Mouse (Mus musculus): Measurements from ENCODE around the gene Sft2d2. TPM values are rescaled to one million over a fixed set of nuclear protein-coding genes. Genes with fewer than 3 reads are reported as not detected.

Gene Sft2d2
- polyA plus RNA-seq (2014; fragmentation: Nextera tagmentation; extraction: Ambion mirVana): 14.0 and 14.1 TPM in 2 replicates

DNA sequence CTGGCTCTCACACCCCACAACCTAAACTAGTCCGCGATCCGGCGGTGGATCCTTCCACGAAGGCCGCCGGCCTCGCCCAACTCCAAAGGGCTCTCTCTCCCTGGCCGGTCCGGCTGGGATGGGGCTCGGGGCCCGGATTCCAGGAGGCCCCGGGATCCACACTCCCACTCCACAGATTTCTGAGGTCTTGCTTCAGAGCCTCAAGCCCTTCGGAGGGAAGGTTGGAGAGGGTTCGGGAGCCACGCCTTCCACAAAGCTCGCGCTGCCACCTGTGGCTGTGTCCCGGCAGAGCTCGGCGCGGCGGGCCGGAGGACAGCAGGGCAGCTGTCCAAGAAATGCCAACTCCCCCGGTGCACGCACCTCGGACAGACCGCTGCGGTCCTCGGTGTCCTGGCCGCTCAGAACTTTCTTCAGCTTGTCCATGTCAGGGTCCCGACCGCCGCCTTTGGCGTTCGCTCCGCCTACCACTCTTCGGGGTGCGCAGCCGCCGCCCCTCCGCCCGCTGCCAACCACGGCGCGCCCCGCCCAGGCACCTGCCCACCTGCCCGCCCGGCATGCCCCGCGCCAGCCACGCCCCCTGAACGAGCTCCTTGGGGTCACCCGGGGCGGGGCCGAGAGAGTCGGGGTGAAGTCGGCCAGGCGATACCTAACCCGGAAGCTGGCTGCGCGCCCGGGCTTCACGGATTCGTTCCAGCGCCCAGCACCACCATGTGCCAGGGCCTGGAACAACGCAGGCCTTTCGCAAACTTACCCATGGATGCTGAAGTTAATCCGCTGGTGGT lies at the start of gene Sft2d2:
Gene Sft2d2 (minus strand): TSS at position 559 of the 782 bp plus-strand sequence.
- Histone ChIP-seq H3K27me3 (replicated peaks; ENCODE audit: control insufficient read depth, insufficient read depth, low read length) (no peaks in the 10 kb centered on the region), H3K27ac (ENCODE audit: low read depth, low read length) (peak within 1 kb of the TSS; percentile 66), H3K4me1 (replicated peaks; ENCODE audit: control insufficient read depth, insufficient read depth, low read length) (peaks cover 11% of the 10 kb centered on the region), H3K4me2 (peak within 1 kb of the TSS; percentile 88), H3K36me3 (ENCODE audit: control insufficient read depth, insufficient read depth, low read length) (no peaks in the 10 kb centered on the region), H3K9ac (ENCODE audit: low read depth, low read length) (peak within 1 kb of the TSS; percentile 71), H3K9me3 (ENCODE audit: control insufficient read depth, low read length) (no peaks in the 10 kb centered on the region), H3K4me3 (ENCODE audit: low read depth, low read length) (peak within 1 kb of the TSS; percentile 82)
- WGBS: under 1% methylated on average over 68 of the region's 69 CpGs
- ATAC-seq (replicated peaks; ENCODE audit: low FRiP score): peak; percentile 95
- DNase-seq (ENCODE audit: low spot score): peak; percentile 92

DNA sequence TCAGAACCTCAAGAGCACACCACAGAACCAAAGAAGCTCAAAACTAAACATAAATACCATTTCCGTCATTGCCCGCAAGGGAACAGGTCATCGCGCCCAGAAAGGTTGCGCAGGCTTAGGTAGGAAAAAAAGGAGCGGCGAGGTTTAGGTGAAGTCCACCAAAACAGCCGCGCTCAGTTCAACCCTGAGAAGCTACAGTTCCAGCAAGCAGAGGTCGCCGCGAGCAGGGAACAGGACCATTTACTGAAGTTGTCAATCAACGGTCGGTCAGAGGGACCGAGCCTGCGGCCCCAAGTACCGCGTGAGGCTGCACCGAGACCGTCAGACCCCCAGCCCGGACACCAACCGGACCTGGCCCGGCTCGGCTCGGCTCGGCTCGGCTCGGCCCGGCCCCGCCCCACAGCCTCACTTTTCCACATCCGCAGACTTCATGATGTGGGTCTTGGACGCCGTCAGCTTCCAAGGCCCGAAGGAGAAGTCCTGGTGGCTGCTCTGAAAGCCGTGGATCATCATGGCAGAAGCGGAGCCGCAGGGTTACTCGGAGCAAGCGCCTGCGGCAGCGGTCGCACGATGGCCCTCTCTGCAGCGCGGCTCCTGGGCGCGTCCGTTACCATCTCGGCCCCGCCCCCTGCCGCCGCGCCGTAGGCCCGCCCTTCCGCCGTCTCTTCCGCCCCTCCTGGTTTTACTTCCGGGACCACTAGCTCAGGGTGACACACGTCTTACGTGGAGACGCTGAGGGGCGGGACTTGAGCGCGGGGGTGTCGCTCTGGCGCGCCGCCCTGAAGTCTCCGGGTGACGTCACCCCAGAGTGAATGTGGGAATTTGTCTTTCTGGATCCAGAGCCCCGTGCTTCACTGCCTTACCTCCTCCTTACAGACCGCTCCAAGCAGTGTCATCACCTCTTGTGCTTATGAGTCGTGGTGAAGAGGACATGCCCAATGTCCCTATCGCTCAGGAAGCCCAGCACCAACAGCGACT lies 42.4 kb upstream of the Sft2d2 start, which contains the start of gene Tiprl:
Gene Tiprl (minus strand): TSS at position 676 of the 978 bp plus-strand sequence.
- Histone ChIP-seq H3K4me2 (peak within 1 kb of the TSS; percentile 95), H3K27me3 (replicated peaks; ENCODE audit: control insufficient read depth, insufficient read depth, low read length) (no peaks in the 10 kb centered on the region), H3K27ac (ENCODE audit: low read depth, low read length) (peak within 1 kb of the TSS; percentile 92), H3K4me3 (ENCODE audit: low read depth, low read length) (peak within 1 kb of the TSS; percentile 82), H3K9ac (ENCODE audit: low read depth, low read length) (peak within 1 kb of the TSS; percentile 77), H3K4me1 (replicated peaks; ENCODE audit: control insufficient read depth, insufficient read depth, low read length) (peaks cover 9% of the 10 kb centered on the region), H3K9me3 (ENCODE audit: control insufficient read depth, low read length) (no peaks in the 10 kb centered on the region), H3K36me3 (ENCODE audit: control insufficient read depth, insufficient read depth, low read length) (no peaks in the 10 kb centered on the region)
- DNase-seq (ENCODE audit: low spot score) (peak; percentile 92), ATAC-seq (replicated peaks; ENCODE audit: low FRiP score) (peak; percentile 99)
- under 1% methylated on average over 76 of the region's 76 CpGs for WGBS

DNA sequence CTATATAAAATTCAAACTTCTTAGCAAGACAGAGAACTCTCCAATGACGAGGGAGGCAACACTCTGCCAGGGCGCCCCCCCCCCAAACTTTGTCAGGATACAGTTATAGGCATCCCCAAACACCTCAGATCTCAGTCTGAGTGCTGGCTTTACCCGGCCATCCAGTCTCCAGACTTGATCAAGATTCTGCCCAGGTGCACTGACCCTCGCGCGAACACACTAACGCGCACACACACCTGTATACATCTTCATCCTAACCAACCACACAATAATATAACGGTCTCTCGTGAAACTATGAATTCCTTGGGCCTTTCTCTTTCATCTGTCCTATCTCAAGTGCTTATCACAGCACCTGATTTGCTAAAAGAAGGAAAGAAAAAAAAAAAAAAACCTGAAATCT lies 41.6 kb upstream of the Sft2d2 start:
- 10% methylated on average over 10 of the region's 10 CpGs for WGBS
- no peaks in the 10 kb centered on the region for H3K36me3 ChIP-seq (ENCODE audit: control insufficient read depth, insufficient read depth, low read length)
- no peaks in the 10 kb centered on the region for H3K9me3 ChIP-seq (ENCODE audit: control insufficient read depth, low read length)
- H3K27me3 ChIP-seq (replicated peaks; ENCODE audit: control insufficient read depth, insufficient read depth, low read length): no peaks in the 10 kb centered on the region
- peaks cover 9% of the 10 kb centered on the region for H3K4me1 ChIP-seq (replicated peaks; ENCODE audit: control insufficient read depth, insufficient read depth, low read length)
- H3K27ac ChIP-seq (ENCODE audit: low read depth, low read length): peak overlapping the region; percentile 92; the same call in 1 of the 2 replicates
- peak overlapping the region; percentile 82 for H3K4me3 ChIP-seq (ENCODE audit: low read depth, low read length)
- no peak for DNase-seq (ENCODE audit: low spot score)
- peak overlapping the region; percentile 77 for H3K9ac ChIP-seq (ENCODE audit: low read depth, low read length)
- peak overlapping the region; percentile 95 for H3K4me2 ChIP-seq
- ATAC-seq (replicated peaks; ENCODE audit: low FRiP score): no peak

DNA sequence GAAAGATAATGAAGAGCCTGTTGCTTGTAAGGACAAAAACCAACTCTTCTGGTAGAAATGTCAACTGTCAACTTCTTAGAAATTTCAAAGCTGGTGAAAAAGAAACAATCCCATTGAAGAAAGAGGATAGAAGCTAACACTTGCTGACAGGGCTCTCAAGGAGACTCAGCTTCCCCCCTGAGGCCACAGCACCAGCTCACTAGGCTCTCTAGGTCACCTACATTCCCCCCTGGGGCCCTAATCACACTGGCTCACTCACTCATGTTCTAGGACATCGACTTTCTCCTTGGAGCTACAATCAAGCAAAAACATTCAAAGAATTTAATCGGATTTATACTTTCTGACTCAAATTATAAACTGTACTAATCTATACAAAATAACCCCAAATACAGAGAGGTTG lies 39.6 kb upstream of the Sft2d2 start:
- Histone ChIP-seq H3K9me3 (ENCODE audit: control insufficient read depth, low read length) (no peaks in the 10 kb centered on the region), H3K4me3 (ENCODE audit: low read depth, low read length) (no peak overlapping the region), H3K4me1 (replicated peaks; ENCODE audit: control insufficient read depth, insufficient read depth, low read length) (peaks cover 9% of the 10 kb centered on the region), H3K27ac (ENCODE audit: low read depth, low read length) (no peak overlapping the region), H3K9ac (ENCODE audit: low read depth, low read length) (0 out of 2 replicates have a peak overlapping the region, but pooled peaks have one; percentile 34), H3K36me3 (ENCODE audit: control insufficient read depth, insufficient read depth, low read length) (no peaks in the 10 kb centered on the region), H3K4me2 (no peak overlapping the region), H3K27me3 (replicated peaks; ENCODE audit: control insufficient read depth, insufficient read depth, low read length) (no peaks in the 10 kb centered on the region)
- ATAC-seq (replicated peaks; ENCODE audit: low FRiP score) (no peak), DNase-seq (ENCODE audit: low spot score) (no peak)
- WGBS: 73% methylated on average over 2 of the region's 2 CpGs

DNA sequence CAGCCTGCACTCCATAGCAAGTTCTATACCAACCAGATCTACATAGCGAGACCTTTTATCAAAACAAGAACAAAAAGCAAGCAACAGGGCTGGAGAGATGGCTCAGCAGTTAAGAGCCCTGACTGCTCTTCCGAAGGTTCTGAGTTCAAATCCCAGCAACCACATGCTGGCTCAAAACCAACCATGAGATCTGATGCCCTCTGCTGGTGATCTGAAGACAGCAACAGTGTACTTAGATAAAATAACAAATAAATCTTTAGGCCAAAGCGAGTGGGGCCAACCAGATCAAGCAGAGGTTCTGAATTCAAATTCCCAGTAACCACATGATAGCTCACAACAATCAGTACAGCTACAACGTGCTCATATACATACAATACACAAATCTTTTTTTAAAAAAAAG lies 36.5 kb upstream of the Sft2d2 start:
- WGBS: 92% methylated on average over 4 of the region's 4 CpGs
- no peak for ATAC-seq (replicated peaks; ENCODE audit: low FRiP score)
- DNase-seq (ENCODE audit: low spot score): no peak
- Histone ChIP-seq H3K4me2 (no peak overlapping the region), H3K4me1 (replicated peaks; ENCODE audit: control insufficient read depth, insufficient read depth, low read length) (peaks cover 7% of the 10 kb centered on the region), H3K4me3 (ENCODE audit: low read depth, low read length) (no peak overlapping the region), H3K27ac (ENCODE audit: low read depth, low read length) (no peak overlapping the region), H3K27me3 (replicated peaks; ENCODE audit: control insufficient read depth, insufficient read depth, low read length) (no peaks in the 10 kb centered on the region), H3K36me3 (ENCODE audit: control insufficient read depth, insufficient read depth, low read length) (peaks cover 5% of the 10 kb centered on the region; the same call in 1 of the 2 replicates), H3K9ac (ENCODE audit: low read depth, low read length) (no peak overlapping the region), H3K9me3 (ENCODE audit: control insufficient read depth, low read length) (no peaks in the 10 kb centered on the region)

DNA sequence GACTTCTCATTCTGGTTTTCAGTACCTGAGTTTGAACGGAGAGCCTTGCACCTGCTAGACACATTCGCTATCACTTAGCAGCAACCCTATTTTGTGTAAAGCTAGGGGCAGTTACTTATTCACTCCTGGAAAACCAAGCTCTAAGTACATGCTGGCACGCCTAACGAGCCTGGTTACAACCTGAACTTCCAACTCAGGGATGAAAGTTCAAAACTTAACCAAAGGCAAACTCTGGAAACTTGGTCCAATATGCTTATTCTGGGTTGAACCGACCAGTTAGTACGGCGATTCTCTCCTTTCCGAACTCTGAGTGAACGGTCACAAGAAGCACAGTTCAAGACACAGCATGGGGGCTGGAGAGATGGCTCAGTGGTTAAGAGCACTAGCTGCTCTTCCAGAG lies 35.3 kb upstream of the Sft2d2 start:
- 92% methylated on average over 9 of the region's 9 CpGs for WGBS
- Histone ChIP-seq H3K36me3 (ENCODE audit: control insufficient read depth, insufficient read depth, low read length) (peaks cover 5% of the 10 kb centered on the region; the same call in 1 of the 2 replicates), H3K27ac (ENCODE audit: low read depth, low read length) (no peak overlapping the region), H3K4me1 (replicated peaks; ENCODE audit: control insufficient read depth, insufficient read depth, low read length) (peaks cover 2% of the 10 kb centered on the region), H3K27me3 (replicated peaks; ENCODE audit: control insufficient read depth, insufficient read depth, low read length) (no peaks in the 10 kb centered on the region), H3K4me3 (ENCODE audit: low read depth, low read length) (no peak overlapping the region), H3K9ac (ENCODE audit: low read depth, low read length) (no peak overlapping the region), H3K9me3 (ENCODE audit: control insufficient read depth, low read length) (no peaks in the 10 kb centered on the region), H3K4me2 (no peak overlapping the region)
- DNase-seq (ENCODE audit: low spot score): no peak
- no peak for ATAC-seq (replicated peaks; ENCODE audit: low FRiP score)

- Histone ChIP-seq H3K4me1 (replicated peaks; ENCODE audit: control insufficient read depth, insufficient read depth, low read length) (no peaks in the 10 kb centered on the region), H3K9me3 (ENCODE audit: control insufficient read depth, low read length) (no peaks in the 10 kb centered on the region), H3K36me3 (ENCODE audit: control insufficient read depth, insufficient read depth, low read length) (peaks cover 16% of the 10 kb centered on the region; the same call in 1 of the 2 replicates), H3K27me3 (replicated peaks; ENCODE audit: control insufficient read depth, insufficient read depth, low read length) (no peaks in the 10 kb centered on the region), H3K27ac (ENCODE audit: low read depth, low read length) (no peak overlapping the region), H3K4me2 (no peak overlapping the region), H3K9ac (ENCODE audit: low read depth, low read length) (no peak overlapping the region), H3K4me3 (ENCODE audit: low read depth, low read length) (no peak overlapping the region)
- 57% methylated on average over 2 of the region's 2 CpGs for WGBS
- ATAC-seq (replicated peaks; ENCODE audit: low FRiP score) (no peak), DNase-seq (ENCODE audit: low spot score) (no peak)
Observed at GRCm38 (mm10) chr1:165217023-165217589, 22.9 kb upstream of the Sft2d2 start.

- WGBS: 76% methylated on average over 7 of the region's 7 CpGs
- DNase-seq (ENCODE audit: low spot score) (no peak), ATAC-seq (replicated peaks; ENCODE audit: low FRiP score) (no peak)
- Histone ChIP-seq H3K9ac (ENCODE audit: low read depth, low read length) (no peak overlapping the region), H3K4me2 (no peak overlapping the region), H3K4me1 (replicated peaks; ENCODE audit: control insufficient read depth, insufficient read depth, low read length) (no peaks in the 10 kb centered on the region), H3K27me3 (replicated peaks; ENCODE audit: control insufficient read depth, insufficient read depth, low read length) (no peaks in the 10 kb centered on the region), H3K27ac (ENCODE audit: low read depth, low read length) (no peak overlapping the region), H3K4me3 (ENCODE audit: low read depth, low read length) (no peak overlapping the region), H3K9me3 (ENCODE audit: control insufficient read depth, low read length) (no peaks in the 10 kb centered on the region), H3K36me3 (ENCODE audit: control insufficient read depth, insufficient read depth, low read length) (peaks cover 14% of the 10 kb centered on the region; the same call in 1 of the 2 replicates)
Observed at GRCm38 (mm10) chr1:165215831-165216230, 21.6 kb upstream of the Sft2d2 start.

Data from liver, embryonic 11.5 days (tissue).